Mouse (Mus musculus) urinary bladder, adult 2 months (tissue): Measurements from ENCODE around the gene Eomes. TPM values are rescaled to one million over a fixed set of nuclear protein-coding genes. Genes with fewer than 3 reads are reported as not detected.

Experiments used
- DNase-seq: peaks from one replicate; pipeline ENCODE4 v3.0.0; 2022; ENCODE audit warnings: low spot score
- polyA plus RNA-seq: library from polyadenylated mRNA; depleted of rRNA; stranded (reverse); fragments of >200 nt; gene quantifications from 2 replicates; pipeline ENCODE4 v1.2.3, GENCODE M21; 2012

Gene Eomes
- polyA plus RNA-seq, 1 experiment = 0.12 TPM

DNA sequence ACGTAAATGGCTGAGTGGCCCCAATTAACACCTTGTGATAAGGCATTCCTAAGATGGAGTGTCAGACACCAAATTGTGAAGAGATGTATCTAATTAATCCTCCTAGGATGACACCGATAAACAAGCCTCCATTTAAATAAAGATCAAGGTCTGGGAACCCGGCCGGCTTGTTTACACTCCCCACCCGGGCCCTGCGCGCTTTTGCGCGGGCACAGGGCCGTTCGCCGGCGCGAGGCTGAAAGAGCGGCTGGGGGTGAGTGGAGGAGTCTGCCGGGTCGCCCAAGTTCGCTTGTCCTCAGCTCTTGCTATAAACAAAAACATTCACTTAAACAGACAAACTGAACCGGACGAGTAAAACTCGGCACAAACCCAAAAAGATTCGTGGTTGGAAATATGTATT is 9.6 kb downstream of the Eomes start:
- no peak for DNase-seq

DNA sequence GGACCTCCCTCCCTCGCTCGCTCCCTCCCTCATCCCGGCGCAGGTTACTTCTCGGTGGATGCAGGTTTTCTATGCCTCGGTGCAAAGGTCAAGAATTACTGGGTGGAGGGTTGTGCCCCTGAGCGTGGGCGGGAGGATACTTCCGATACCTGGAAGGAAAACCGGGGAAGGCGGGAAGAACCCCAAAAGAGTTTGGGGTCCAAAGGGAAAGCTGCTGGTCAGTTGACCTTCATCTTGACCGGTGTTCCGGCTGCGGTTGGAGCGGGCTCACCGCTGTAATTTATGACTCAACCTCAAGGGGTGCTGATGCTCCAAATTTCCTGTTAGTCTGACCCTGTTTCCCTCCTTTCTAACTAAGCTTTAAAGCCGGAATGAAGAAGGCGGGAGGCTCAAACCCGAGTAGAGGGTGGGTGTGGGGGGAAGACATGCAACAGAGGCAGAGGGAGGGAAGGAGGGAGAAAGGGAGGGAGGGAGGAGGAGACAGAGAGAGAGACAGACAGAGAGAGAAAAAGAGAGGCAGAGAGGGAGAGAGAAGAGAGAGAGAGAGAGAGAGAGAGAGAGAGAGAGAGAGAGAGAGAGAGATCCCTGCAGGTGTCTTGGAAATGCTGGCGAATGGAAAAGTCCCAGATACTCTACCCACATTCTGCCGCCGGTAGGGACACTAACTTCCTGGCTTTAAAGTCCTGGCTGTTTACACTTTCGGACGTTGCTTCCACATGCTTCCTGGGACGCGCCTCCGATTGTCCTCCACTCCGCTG is 10.3 kb downstream of the Eomes start:
- DNase-seq = peak; percentile 27

DNA sequence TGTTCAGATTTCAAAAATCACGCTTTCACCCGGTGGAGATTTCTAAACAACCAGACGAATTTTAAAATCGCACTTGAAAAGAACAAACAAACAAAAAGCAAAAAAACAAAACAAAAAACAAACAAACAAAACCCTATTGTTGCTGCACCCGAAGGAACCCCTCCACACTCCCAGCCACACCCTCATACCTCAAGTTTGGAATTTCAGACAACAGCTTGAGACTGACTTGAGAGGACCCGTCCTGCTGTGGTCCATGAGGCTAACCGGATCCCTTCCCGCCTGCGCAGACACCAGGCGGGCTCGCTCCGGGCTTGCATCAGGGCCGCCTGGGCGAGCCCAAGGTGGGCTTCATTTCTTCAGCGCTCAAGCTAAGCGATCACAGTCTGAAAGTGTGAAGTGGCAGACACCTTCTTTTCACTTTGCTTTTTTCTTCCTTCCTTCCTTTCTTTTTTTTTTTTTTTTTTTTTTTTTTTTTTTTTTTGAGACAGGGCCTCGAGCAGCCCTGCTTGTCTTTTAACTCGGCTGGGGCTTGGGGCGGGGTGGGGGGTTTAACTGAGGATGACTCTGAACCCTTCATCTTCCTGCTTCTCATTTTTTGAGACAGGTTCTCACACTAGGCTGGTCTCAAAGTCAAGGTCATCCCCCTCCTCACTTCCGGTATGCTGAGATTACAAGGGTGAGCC is 11.0 kb downstream of the Eomes start:
- DNase-seq = no peak

DNA sequence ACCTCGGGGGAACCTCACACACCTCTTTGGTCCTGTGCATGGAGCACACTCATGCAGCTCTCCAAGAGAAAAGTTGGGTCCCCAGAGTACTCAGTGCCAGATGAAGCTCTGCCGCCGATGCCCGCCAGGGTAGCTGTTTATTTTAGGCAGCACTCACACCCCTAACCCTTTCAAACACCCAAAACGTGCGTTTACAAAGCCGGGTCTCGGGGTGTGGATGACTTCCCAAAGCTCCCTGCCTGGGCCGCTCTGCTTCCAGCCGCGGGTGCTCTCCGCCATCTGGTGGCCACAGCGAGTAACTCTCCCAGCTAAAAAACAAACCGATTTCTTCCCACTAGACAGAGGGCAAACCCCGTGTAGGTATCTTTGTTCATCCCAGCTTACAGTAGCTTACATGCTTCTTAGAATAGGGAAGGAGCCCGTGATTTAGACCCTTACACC is 11.6 kb downstream of the Eomes start:
- peak; percentile 57 for DNase-seq

DNA sequence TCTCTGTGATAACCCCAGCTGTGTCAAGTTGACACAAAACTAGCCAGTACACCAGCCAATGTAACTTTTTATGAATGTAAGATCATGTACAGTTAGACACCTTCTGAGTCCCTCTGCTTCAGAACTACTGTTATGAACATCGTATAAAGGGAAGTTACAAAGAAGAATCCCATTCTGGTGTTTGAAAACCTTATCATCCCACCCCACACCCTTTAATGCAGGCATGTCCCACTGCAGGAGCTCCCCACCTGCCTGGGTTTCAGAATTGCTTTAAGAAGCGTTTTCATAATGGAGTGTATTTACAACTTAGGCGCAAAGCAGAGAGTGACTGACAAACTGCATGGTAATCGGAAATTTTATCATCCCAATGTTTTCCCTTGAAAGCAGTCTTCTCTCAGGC is 13.2 kb downstream of the Eomes start:
- DNase-seq = no peak

DNA sequence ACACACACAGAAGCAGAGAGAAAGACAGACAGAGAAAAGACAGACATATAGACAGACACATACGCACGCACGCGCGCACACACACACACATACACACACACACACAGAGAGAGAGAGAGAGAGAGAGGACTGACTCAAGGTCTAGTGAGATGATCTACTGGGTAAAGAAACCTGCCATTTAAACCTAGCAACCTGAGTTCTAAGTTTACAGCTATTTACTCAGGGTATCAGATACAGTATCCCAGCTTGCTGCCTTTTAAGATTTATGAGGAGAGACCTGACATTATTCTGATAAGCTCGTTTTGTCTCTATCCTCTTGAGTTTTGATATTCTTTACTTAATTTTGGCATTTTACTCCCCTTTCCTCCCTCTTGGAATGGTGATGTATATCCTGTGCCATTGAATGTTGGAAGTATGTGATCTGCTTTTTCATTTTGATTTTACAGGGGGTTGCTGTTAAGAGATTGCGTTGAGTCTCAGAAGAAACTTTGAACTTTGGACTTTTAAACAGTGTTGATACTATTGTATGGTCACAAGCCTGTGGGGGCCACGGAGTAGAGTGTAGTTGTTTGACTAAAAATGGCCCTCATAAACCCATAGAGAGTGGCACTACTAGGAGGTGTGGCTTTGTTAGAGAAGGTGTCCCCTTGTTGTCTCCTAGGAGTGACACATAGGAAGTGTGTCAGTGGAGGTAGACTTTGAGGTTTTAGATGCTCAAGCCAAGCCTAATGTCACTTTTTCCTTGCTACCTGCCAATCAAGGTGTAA is 15.1 kb downstream of the Eomes start:
- no peak for DNase-seq

DNA sequence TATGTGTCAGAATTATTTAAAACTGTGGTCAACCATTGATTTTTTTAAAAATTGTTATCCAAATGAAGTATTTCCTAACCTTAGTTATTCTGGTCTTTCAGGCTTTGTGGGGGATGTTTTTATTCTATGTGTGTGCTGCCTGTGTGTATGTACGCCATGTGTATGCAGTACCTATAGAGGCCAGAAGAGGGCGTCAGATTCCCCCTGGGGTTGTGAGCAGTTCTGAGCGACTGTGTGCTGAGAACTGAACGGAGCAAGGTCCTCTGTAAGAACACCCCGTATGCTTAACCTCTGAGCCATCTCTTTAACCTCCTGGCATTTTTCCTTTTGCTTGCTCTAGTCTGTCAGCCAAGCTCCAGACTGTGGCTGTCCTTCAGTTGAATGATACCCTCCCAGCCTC is 16.1 kb downstream of the Eomes start:
- no peak for DNase-seq

DNA sequence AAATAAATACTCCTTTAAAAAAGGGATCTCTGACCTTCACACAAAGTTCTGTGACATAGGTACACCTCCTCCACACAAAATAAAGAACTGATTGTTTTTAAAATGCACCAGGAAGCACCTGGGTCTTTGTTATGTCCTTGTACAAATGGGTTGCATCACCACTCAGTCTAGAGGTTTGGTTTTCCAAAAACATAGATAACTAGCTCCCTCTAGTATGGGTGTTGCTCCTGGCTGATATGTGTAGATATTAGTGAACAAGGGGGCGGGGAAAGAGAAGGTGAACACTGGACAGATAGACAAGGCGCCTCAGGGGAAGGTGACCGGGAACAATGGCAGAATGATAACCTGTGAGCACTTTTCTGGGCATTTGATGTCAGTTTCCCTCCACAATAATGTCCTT is 17.9 kb downstream of the Eomes start:
- no peak for DNase-seq

DNA sequence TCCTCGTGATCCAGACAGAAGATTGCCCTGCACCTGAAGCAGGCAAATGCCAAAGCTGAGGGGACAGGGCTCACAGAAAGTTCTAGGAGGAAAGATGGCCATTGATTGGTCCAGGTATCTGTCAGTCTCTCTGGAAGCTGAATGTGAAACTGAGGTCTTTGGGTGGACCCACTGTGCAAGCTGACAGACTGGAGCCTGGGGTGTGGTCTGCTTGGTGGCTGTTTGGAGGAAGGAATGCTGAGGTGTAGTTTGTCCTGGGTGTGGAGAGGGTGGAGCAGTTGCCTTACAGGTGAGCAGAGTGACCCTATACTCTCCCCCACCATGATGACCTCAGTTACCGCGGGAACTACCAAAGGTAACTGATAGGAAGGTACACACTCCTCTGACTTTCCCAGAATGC is 18.9 kb downstream of the Eomes start:
- DNase-seq = no peak

DNA sequence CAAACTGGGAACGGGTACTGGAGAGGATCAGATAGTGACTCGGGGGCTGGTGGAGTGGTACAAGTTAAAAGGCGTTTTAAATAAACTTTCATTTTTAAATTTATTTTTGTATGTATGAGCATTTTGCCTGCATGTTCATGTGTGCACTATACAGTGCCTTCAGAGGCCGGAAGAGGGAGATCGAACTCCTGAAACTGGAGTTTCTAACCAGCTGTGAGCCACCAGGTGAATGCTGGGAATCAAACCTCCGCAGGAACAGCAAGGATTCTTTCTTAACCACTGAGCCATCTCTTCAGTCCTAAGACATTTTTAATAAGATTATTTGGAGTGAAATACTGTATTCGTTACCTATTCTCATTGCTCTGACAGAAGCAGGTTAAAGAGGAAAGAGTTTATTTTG is 20.0 kb downstream of the Eomes start:
- DNase-seq = no peak

DNA sequence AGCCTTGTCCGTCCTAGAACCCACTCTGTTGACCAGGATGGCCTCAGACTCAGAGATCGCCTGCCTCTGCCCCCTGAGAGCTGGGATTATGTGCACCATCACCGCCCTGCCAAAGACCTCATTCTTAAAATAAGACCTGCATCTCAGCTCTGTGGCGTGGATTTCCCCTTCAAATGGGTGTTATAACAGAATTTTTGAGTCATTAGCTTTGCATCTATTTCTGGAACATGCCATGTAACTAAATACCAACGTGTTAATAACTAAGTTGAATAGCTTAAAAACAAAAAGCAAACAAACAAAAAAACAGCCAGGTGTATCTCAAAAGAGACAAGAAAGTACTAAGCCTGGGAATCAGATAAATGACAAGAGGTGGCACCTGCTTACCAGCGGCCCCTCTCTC is 23.0 kb downstream of the Eomes start:
- no peak for DNase-seq

DNA sequence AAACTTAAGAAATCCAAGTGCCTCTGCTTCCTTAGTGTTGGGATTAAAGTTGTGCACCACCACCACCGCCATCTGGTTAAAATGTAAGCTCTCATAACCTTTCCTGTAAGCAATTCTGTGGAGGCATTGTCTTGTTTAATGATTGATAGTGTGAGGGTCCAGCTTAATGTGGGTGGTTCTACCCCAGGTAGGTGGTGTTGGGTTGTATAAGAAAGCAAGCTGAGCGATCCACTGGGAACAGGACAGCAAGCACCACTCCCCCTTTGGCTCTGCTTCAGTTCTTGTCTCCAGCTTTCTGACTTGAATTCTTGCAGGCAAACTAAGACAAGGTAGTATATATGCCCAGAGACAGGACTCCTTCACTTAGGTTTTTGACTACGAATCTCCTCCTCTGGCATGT is 26.6 kb downstream of the Eomes start:
- no peak for DNase-seq

DNA sequence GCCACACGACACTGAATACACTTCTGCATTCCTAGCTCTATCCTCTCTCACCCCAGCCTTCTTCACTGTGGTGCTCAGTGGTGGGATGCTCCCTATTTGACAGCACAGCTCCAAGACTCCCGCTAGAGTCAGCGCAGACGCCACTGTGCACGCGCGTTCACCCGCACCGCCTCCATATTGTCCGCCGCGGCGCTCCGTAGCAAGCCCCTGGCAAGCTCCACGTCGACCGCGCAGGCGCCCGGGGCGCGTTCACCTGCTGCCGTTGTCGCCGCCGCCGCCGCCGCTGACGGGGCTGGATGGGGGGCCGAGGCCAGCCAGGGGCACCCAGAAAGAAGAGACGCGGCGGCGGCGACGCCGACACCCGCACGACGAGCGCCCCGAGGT is 28.0 kb downstream of the Eomes start, which contains the start of gene Golga4:
Gene Golga4 (plus strand): TSS at position 248 of the 384 bp plus-strand sequence.
- DNase-seq = peak; percentile 91

DNA sequence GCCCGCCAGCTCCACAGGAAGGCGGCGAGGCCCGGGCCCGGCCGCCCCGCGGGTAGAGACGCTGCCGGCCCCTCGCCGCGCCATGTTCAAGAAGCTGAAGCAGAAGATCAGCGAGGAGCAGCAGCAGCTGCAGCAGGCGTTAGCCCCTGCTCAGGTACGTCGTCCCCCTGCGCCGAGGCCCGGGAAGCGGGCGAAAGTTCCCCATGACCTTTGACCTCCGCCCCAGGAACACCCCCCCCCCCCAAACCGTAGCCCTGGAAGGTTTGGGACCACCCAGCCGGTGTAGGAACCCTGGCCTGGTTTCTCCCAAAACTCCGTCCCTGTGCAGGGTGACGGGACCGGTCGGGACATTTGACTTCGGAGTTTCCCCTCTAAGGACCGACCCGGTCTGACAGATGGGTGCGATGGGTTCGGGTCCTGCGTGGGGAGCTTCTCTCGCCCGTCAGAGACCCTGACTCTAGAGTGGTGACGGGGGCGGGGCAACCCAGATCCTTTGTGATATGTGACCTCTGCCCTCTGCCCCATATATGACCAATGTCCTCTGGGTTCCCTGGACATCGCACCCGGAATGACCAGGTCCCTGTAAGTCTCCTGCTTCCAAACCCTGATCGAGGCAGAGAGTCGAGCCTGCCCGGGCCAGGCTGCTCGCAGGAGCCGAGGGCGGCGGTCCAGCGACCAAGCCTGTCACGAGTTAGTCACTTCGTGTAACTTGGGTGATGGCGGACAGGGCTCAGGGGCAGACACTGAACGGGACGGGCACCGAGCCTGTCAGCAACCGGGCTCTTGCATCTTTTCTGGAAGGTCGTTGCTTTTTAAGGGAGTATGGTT is 28.6 kb downstream of the Eomes start:
- peak; percentile 46 for DNase-seq

DNA sequence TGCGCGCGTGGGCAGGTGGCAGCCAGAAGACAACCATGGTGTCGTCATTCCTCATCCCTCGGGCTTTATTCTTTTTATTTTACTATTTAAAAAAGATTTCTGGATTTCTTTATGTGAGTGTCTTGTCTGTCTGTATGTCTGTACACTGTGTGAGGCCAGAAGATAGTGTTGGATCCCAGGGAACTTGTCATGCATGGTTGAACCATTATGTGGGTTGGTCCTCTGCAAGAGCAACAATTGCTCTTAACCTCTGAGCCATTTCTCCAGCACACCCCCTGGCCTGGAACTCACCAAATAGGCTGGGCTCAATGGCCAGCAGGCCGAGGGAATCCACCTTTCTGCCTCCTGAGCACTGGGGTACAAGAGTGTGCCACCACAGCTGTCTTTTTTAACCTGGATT is 29.5 kb downstream of the Eomes start:
- no peak for DNase-seq

DNA sequence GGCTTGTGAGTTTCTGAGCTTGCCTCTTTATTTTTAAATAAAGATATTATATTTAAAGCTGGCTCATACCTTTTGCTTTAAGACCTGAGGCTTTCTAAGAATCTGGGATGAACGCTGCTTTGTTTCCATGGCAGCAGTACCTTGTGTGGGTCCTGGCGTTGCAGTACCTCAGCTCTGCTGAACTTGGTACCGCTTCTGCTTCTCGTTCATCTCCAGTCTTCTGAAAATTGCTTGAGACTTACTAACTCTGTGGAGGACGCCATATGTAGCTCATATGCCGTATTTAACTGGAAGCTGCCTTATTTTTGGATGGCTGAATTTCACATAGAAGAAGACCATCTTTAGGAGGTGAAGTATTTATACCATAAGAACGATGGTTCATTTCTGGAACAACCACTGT is 30.6 kb downstream of the Eomes start:
- DNase-seq = no peak

DNA sequence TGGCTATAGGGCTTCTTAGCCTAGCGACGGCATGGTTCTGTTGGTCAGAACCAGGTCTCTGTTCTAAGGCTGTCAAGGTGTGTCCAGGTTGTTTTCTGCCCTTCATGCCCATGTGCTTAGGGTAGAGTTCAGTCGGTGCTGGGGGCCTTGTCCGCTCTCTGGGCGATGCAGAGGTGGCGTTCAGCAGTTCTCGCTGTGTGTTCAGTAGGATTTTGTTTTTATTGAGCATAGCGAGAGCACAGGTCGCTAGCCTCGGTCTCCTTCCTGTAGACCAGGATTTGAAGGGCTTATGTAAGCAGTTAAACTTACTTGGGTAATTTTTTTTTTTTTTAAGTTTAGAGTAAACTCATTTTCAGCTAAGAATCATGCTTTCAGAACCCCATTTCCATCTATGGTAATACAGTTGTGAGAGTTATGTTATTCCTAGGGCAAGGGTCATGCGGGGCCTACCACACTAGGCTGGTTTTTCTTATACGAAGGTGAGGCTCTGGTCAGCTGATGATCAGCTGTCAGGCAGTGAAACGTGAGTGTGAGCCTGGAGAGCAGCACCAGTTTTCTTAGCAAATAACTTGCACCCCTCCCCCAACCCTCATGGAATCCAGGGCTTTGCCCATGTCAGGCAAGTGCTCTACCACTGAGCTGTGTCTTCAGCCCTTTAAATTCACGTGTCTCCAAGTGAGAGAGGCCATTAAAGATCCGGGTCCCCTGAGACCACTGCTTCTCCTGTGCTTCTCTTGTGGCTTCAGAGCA is 33.1 kb downstream of the Eomes start:
- DNase-seq = no peak

DNA sequence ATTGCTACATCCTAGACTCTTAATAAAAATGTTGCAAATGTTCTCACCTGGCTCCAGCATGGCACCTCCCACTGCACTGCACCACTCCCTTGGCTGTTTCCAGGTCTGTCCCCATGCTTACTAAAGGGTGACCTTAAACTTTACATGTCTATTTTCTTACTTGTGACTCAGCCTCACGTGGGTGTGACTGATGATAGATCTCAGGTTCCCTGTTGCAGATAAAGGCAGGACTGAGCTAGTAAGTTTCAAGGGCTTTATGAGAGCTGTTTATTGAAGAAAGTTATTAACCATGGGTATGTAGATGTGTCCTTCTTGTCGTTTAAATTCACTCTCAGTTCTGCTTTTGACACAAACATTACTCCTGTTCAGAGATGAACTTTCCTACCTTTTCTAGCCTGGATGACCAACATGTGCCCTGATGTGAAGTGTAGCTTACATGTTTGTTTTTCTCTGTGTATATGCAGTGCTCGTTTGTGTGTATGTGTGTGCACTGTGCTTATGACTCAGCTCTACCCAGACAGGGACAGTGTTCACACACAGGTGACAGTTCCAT is 34.7 kb downstream of the Eomes start:
- no peak for DNase-seq

DNA sequence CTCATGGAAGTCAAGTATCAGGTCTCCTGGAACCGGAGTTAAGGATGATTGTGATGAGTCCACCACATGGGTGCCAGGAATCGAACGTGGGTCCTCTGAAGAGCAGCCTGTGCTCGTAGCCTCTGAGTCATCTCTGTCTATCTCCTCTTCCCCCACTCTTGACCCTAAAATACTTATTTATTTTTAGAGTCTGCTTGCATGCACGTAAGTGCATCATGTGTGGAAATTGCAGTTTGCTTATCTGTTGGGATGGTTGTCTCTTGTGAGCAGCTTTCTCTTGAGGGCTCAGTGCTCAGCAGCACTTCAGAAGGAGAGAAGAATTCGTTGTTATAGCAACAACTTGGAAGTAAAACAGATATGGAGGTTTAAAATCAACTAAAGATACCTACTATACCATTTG is 37.5 kb downstream of the Eomes start:
- no peak for DNase-seq

DNA sequence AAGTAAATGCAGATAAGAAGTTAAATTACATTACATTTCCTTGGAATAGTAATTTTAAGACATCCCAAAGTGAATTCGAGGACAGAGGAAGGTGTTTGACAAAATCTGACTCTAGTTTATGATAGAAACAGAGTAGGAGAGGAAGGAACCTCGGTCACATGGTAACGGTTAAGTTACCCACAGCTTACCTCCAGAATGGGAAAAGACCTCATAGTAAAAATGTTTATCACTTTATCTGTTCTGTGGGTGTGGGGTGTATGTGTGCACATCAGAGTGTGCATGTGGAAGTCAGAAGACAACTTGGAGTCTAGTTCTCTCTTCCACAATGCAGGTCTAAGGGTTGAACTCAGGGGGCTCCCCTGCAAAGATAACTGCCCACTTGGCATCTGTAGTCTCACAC is 38.1 kb downstream of the Eomes start:
- DNase-seq = no peak

DNA sequence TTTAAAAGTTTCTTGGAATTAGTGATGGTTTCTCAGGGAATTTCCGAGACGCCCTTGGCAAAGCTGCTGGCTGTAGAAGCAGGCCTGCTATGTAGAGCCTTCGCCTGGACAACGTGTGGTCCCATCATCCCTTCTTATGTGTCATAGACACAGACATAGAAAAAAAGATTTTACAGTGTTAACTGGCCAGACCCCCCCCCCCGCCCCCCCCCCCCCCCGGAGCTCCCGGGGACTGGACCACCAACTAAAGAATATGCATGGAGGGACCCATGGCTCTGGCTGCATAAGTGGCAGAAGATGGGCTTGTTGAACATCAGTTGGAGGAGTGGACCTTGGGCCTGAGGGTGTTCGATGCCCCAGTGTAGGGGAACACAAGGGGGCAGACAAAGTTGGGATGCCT is 39.6 kb downstream of the Eomes start:
- DNase-seq = no peak
